Mouse (Mus musculus): ENCODE measurements around the gene Mpp2. TPM values are rescaled to one million over a fixed set of nuclear protein-coding genes. Genes with fewer than 3 reads are reported as not detected.

Gene Mpp2
- polyA plus RNA-seq (2012; fragmentation: generic; extraction: Trizol) = 4.3 TPM

DNA sequence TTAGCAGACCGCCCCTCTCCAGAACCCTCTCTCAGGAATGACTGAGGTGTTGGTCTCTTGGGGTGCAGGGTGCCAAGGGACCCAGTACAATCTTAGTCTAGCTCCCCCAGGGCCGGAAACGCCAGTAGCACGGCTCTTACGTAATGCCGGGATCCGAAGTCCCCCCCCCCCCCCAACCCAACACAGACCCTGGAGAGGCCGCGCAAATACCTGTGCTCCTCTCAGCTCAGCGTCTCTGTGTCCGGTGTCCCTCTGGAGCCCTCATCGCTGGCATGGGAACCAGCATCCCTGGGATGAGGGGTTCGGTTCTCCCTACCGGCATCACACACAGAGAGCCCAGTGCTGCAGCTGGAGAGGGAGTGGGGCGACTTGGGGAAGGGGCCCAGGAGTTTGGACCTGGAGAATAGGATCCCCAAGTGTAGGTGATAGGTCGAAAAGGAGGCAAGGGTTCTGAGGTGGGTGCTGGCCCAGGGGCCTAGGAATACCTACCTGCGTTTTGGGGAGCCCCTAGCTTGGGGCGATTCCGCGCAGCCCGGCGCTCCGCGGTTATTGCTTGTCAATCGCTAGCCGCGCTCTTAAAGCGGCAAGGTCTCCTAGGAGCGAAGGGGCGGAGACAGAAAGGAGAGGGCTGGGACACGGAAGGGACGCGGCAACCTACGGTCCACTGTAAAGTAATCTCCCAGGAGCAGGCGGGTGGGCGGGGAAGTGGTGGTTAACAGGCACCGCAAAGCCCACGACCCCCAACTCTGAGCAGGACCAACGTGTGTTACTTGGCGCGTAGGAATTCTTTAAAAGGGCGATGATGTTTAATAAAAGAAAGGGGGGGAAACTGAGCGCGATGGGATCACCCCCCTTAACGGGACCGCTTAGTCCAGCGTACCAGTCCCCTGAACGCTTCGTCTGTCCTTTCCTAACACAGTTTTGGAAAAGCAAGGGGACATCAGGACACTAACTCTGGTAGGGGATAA, at the start of gene Mpp2:
Mpp2 (minus strand) TSS at position 585 of the 968 bp plus-strand sequence.
- peak within 1 kb of the TSS; percentile 23 for H3ac ChIP-seq (ENCODE audit: control insufficient read depth, insufficient read length)
- no peaks in the 10 kb centered on the region for H3K79me2 ChIP-seq (ENCODE audit: control insufficient read depth, insufficient read depth)
- H3K4me3 ChIP-seq = peak within 1 kb of the TSS; percentile 71
- TF ChIP-seq E2F4 (IDR thresholded peaks at IDR 0.05; ENCODE audit: insufficient read depth) = no peak
- TF ChIP-seq TCF12 (IDR thresholded peaks at IDR 0.05; ENCODE audit: insufficient read depth, poor library complexity, severe bottlenecking) = no peak
- TF ChIP-seq TCF3 (IDR thresholded peaks at IDR 0.05; ENCODE audit: insufficient read length, low read depth) = no peak
- TF ChIP-seq CEBPB (IDR thresholded peaks at IDR 0.05; ENCODE audit: insufficient read depth, poor library complexity, severe bottlenecking) = no peak
- no peak for TF ChIP-seq REST (IDR thresholded peaks at IDR 0.05; ENCODE audit: insufficient read depth, insufficient read length)
- no peak for TF ChIP-seq MYOD1 (IDR thresholded peaks at IDR 0.05; ENCODE audit: control insufficient read depth in 1 of 3, insufficient read length in 2 of 3, low read depth in 2 of 3)
- no peak for TF ChIP-seq MAX (IDR thresholded peaks at IDR 0.05; ENCODE audit: low read depth)
- H3K4me2 ChIP-seq (ENCODE audit: low read depth) = peak within 1 kb of the TSS; percentile 100
- H3K27me3 ChIP-seq (ENCODE audit: control insufficient read depth, insufficient read depth, insufficient read length) = peaks cover 10% of the 10 kb centered on the region
- no peaks in the 10 kb centered on the region for H3K36me3 ChIP-seq (ENCODE audit: control insufficient read depth, insufficient read depth)

GRCm38 (mm10) chr11:102137625-102138446, 49.5 kb upstream of the Mpp2 start:
- Histone ChIP-seq H3K27me3 (ENCODE audit: control insufficient read depth, insufficient read depth, insufficient read length) (peaks cover 8% of the 10 kb centered on the region), H3K79me2 (ENCODE audit: control insufficient read depth, insufficient read depth) (no peaks in the 10 kb centered on the region), H3K4me3 (no peak overlapping the region), H3K36me3 (ENCODE audit: control insufficient read depth, insufficient read depth) (no peaks in the 10 kb centered on the region), H3ac (ENCODE audit: control insufficient read depth, insufficient read length) (no peak overlapping the region), H3K4me2 (ENCODE audit: low read depth) (peak overlapping the region; percentile 37)
- no peak for TF ChIP-seq MYOG (IDR thresholded peaks at IDR 0.05; ENCODE audit: control insufficient read depth in 1 of 3, insufficient read depth in 1 of 3, insufficient read length in 2 of 3, low read depth in 2 of 3)
- no peak for TF ChIP-seq MYOD1 (IDR thresholded peaks at IDR 0.05; ENCODE audit: control insufficient read depth in 1 of 3, insufficient read length in 2 of 3, low read depth in 2 of 3)

DNA sequence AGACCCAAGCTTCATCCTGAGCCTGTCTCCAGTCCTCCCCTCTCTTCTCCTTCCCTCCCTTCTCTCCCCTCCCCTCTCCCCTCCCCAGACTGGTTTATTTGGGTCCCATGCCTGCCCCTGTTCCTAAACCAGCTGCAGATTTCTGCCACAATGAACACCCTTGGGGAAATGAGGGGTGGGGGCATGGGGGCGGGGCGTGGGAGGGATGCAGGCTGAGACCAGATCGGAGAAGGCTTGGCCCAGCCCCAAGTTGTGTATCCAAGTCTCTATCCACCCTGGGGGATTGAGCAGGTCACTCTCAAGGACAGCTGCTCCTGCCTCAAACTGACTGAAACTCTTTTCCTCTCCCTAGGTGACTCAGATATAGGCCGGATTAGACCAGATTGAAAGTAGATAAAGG, 46.2 kb upstream of the Mpp2 start:
- Histone ChIP-seq H3K4me3 (no peak overlapping the region), H3K27me3 (ENCODE audit: control insufficient read depth, insufficient read depth, insufficient read length) (peaks cover 33% of the 10 kb centered on the region)

DNA sequence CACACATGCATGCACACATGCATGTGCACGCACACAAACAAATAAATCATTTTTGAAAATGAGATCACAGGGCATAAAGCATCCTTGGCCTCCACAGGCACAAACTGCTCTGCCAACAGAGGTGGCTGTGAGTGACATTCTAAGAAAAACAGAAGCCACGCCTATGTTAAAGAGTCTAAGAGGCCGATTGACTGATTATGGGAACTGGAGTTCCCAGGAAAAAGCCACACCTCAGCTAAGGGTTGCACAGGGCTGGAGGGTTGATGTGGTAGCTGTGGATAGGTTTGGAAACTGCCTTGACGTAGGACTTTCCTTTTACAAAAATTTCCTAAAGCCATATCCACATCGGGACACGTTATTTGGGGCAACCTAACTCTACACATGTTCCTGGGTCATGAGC, 29.1 kb upstream of the Mpp2 start:
- Histone ChIP-seq H3K4me2 (ENCODE audit: low read depth) (no peak overlapping the region), H3K36me3 (ENCODE audit: control insufficient read depth, insufficient read depth) (no peaks in the 10 kb centered on the region)
- TF ChIP-seq POLR2AphosphoS2 (IDR thresholded peaks at IDR 0.05; ENCODE audit: insufficient read length, low read depth) (no peak), E2F4 (IDR thresholded peaks at IDR 0.05; ENCODE audit: insufficient read depth) (no peak), TCF3 (IDR thresholded peaks at IDR 0.05; ENCODE audit: insufficient read length, low read depth) (no peak), USF1 (IDR thresholded peaks at IDR 0.05; ENCODE audit: low read depth) (no peak), CEBPB (IDR thresholded peaks at IDR 0.05; ENCODE audit: insufficient read depth, poor library complexity, severe bottlenecking) (no peak), MAX (IDR thresholded peaks at IDR 0.05; ENCODE audit: low read depth) (no peak), TCF12 (IDR thresholded peaks at IDR 0.05; ENCODE audit: insufficient read depth, poor library complexity, severe bottlenecking) (no peak), POLR2A (IDR thresholded peaks at IDR 0.05; ENCODE audit: insufficient read length, low read depth) (no peak), MYOD1 (IDR thresholded peaks at IDR 0.05; ENCODE audit: control insufficient read depth in 1 of 3, insufficient read length in 2 of 3, low read depth in 2 of 3) (no peak)

More for the DNA sequence above, 46.2 kb upstream of the Mpp2 start:
- TF ChIP-seq USF1 (IDR thresholded peaks at IDR 0.05; ENCODE audit: low read depth) (no peak), MYOG (IDR thresholded peaks at IDR 0.05; ENCODE audit: control insufficient read depth in 1 of 3, insufficient read depth in 1 of 3, insufficient read length in 2 of 3, low read depth in 2 of 3) (no peak)
- H3ac ChIP-seq (ENCODE audit: control insufficient read depth, insufficient read length) = no peak overlapping the region
- no peaks in the 10 kb centered on the region for H3K79me2 ChIP-seq (ENCODE audit: control insufficient read depth, insufficient read depth)
- H3K36me3 ChIP-seq (ENCODE audit: control insufficient read depth, insufficient read depth) = no peaks in the 10 kb centered on the region
- no peak overlapping the region for H3K4me2 ChIP-seq (ENCODE audit: low read depth)

GRCm38 (mm10) chr11:102116241-102116640, 27.9 kb upstream of the Mpp2 start:
- Histone ChIP-seq H3K27me3 (ENCODE audit: control insufficient read depth, insufficient read depth, insufficient read length) (peaks cover 43% of the 10 kb centered on the region), H3K79me2 (ENCODE audit: control insufficient read depth, insufficient read depth) (no peaks in the 10 kb centered on the region), H3K4me3 (no peak overlapping the region), H3ac (ENCODE audit: control insufficient read depth, insufficient read length) (no peak overlapping the region), H3K4me2 (ENCODE audit: low read depth) (no peak overlapping the region), H3K36me3 (ENCODE audit: control insufficient read depth, insufficient read depth) (no peaks in the 10 kb centered on the region)
- TF ChIP-seq USF1 (IDR thresholded peaks at IDR 0.05; ENCODE audit: low read depth) = no peak
- TF ChIP-seq POLR2AphosphoS2 (IDR thresholded peaks at IDR 0.05; ENCODE audit: insufficient read length, low read depth) = no peak
- TF ChIP-seq MAX (IDR thresholded peaks at IDR 0.05; ENCODE audit: low read depth) = no peak
- no peak for TF ChIP-seq REST (IDR thresholded peaks at IDR 0.05; ENCODE audit: insufficient read depth, insufficient read length)
- TF ChIP-seq MYOD1 (IDR thresholded peaks at IDR 0.05; ENCODE audit: control insufficient read depth in 1 of 3, insufficient read length in 2 of 3, low read depth in 2 of 3) = no peak
- no peak for TF ChIP-seq TCF3 (IDR thresholded peaks at IDR 0.05; ENCODE audit: insufficient read length, low read depth)
- TF ChIP-seq E2F4 (IDR thresholded peaks at IDR 0.05; ENCODE audit: insufficient read depth) = no peak
- TF ChIP-seq CEBPB (IDR thresholded peaks at IDR 0.05; ENCODE audit: insufficient read depth, poor library complexity, severe bottlenecking) = no peak
- TF ChIP-seq POLR2A (IDR thresholded peaks at IDR 0.05; ENCODE audit: insufficient read length, low read depth) = no peak
- no peak for TF ChIP-seq MYOG (IDR thresholded peaks at IDR 0.05; ENCODE audit: control insufficient read depth in 1 of 3, insufficient read depth in 1 of 3, insufficient read length in 2 of 3, low read depth in 2 of 3)
- no peak for TF ChIP-seq TCF12 (IDR thresholded peaks at IDR 0.05; ENCODE audit: insufficient read depth, poor library complexity, severe bottlenecking)
- no peak for TF ChIP-seq SRF (IDR thresholded peaks at IDR 0.05; ENCODE audit: control insufficient read depth, insufficient read length, low read depth)

More for the DNA sequence above, 29.1 kb upstream of the Mpp2 start:
- Histone ChIP-seq H3K4me3 (no peak overlapping the region), H3K79me2 (ENCODE audit: control insufficient read depth, insufficient read depth) (no peaks in the 10 kb centered on the region), H3ac (ENCODE audit: control insufficient read depth, insufficient read length) (no peak overlapping the region), H3K27me3 (ENCODE audit: control insufficient read depth, insufficient read depth, insufficient read length) (peaks cover 45% of the 10 kb centered on the region)
